Mouse (Mus musculus) monocyte, adult 5-6 weeks (primary cell): ENCODE data around the gene Ankrd13a. TPM values are rescaled to one million over a fixed set of nuclear protein-coding genes. Genes with fewer than 3 reads are reported as not detected.

Experiments
- ATAC-seq: fragments of 153-309, 156-312 bp; replicated peaks from 2 replicates; pipeline ENCODE4 v1.8.0; 2017; ENCODE audit warnings: mild to moderate bottlenecking; ENCODE audit not compliant: low TSS enrichment, insufficient number of reproducible peaks, severe bottlenecking, poor library complexity, low FRiP score
- total RNA-seq: library from RNA; stranded (forward); fragments of 200-1000, 200-491, 200-594 nt; gene quantifications from 3 replicates; pipeline ENCODE4 v1.2.3, GENCODE M21; 2017

Gene Ankrd13a
- total RNA-seq, 1 experiment from 2014 or later = 185 TPM

GRCm38 (mm10) chr5:114761980-114762379 is 12.5 kb upstream of the Ankrd13a start:
- no peak for ATAC-seq

GRCm38 (mm10) chr5:114764812-114765735 is 9.4 kb upstream of the Ankrd13a start:
- ATAC-seq = no peak

GRCm38 (mm10) chr5:114766686-114767085 is 7.8 kb upstream of the Ankrd13a start:
- ATAC-seq = no peak

- ATAC-seq = no peak
Measured at GRCm38 (mm10) chr5:114767185-114767584, 7.3 kb upstream of the Ankrd13a start.

GRCm38 (mm10) chr5:114769786-114770185 is 4.7 kb upstream of the Ankrd13a start:
- ATAC-seq = no peak

- peak; percentile 23; the same call in 1 of the 2 replicates for ATAC-seq
Measured at GRCm38 (mm10) chr5:114771796-114772195, 2.7 kb upstream of the Ankrd13a start.

- no peak for ATAC-seq
Measured at GRCm38 (mm10) chr5:114772456-114773203, 1.8 kb upstream of the Ankrd13a start.

GRCm38 (mm10) chr5:114773211-114773710 is 1.2 kb upstream of the Ankrd13a start:
- ATAC-seq = peak; percentile 82

- ATAC-seq = no peak
Measured at GRCm38 (mm10) chr5:114773780-114774179, 697 bp upstream of the Ankrd13a start.

GRCm38 (mm10) chr5:114775056-114775979 is 841 bp downstream of the Ankrd13a start, which contains the start of gene Git2:
Git2 (minus strand) TSS chr5:114775517.
- no peak for ATAC-seq

GRCm38 (mm10) chr5:114776174-114776573 is 1.7 kb downstream of the Ankrd13a start:
- ATAC-seq = no peak

GRCm38 (mm10) chr5:114779956-114780489 is 5.5 kb downstream of the Ankrd13a start:
- ATAC-seq = no peak

- no peak; the same call in 1 of the 2 replicates for ATAC-seq
Measured at GRCm38 (mm10) chr5:114780912-114781311, 6.4 kb downstream of the Ankrd13a start.

GRCm38 (mm10) chr5:114782991-114783390 is 8.5 kb downstream of the Ankrd13a start:
- ATAC-seq = no peak

GRCm38 (mm10) chr5:114783405-114784163 is 9.1 kb downstream of the Ankrd13a start:
- ATAC-seq = no peak; the same call in 1 of the 2 replicates

GRCm38 (mm10) chr5:114784622-114785165 is 10.2 kb downstream of the Ankrd13a start:
- ATAC-seq = peak; percentile 24; the same call in 1 of the 2 replicates

- no peak for ATAC-seq
Measured at GRCm38 (mm10) chr5:114785196-114785595, 10.7 kb downstream of the Ankrd13a start.
